Mouse (Mus musculus) midbrain, embryonic 15.5 days (tissue): ENCODE measurements around the gene Gkap1. TPM values are rescaled to one million over a fixed set of nuclear protein-coding genes. Genes with fewer than 3 reads are reported as not detected.
A peak's percentile ranks its signal among the peaks of the same experiment; 100 is the strongest.

Source experiments
- ATAC-seq: fragments of 200-750 bp; cut with Nextera tagmentation; replicated peaks from 2 replicates; pipeline ENCODE4 v1.8.0; 2017; ENCODE audit warnings: moderate TSS enrichment
- H3K27ac ChIP-seq: fragments of 300-500 bp; sonication (generic); 2 replicates; pipeline ENCODE4 v1.5.1; 2015; ENCODE audit warnings: mild to moderate bottlenecking, inconsistent platforms
- H3K27me3 ChIP-seq: fragments of 300-500 bp; sonication (generic); replicated peaks from 2 replicates; pipeline ENCODE4 v1.6.1; 2015; ENCODE audit warnings: inconsistent platforms
- H3K36me3 ChIP-seq: fragments of 300-500 bp; sonication (generic); replicated peaks from 2 replicates; pipeline ENCODE4 v1.6.1; 2015; ENCODE audit warnings: inconsistent platforms
- H3K4me1 ChIP-seq: fragments of 300-500 bp; sonication (generic); 2 replicates; pipeline ENCODE4 v1.6.1; 2015; ENCODE audit warnings: inconsistent platforms
- H3K4me2 ChIP-seq: fragments of 300-500 bp; sonication (generic); 2 replicates; pipeline ENCODE4 v1.6.1; 2015; ENCODE audit warnings: inconsistent platforms, mild to moderate bottlenecking, moderate library complexity
- H3K4me3 ChIP-seq: fragments of 300-500 bp; sonication (generic); 2 replicates; pipeline ENCODE4 v1.5.1; 2015; ENCODE audit warnings: mild to moderate bottlenecking, inconsistent platforms
- H3K9ac ChIP-seq: fragments of 300-500 bp; sonication (generic); 2 replicates; pipeline ENCODE4 v1.6.1; 2015; ENCODE audit warnings: mild to moderate bottlenecking, inconsistent platforms
- H3K9me3 ChIP-seq: fragments of 300-500 bp; sonication (generic); 2 replicates; pipeline ENCODE4 v1.6.1; 2016; ENCODE audit warnings: inconsistent platforms
- WGBS: fragments of 180-500 bp; shearing (Covaris S2); methylation state at CpG from one replicate; pipeline ENCODE4 v1.1.7; 2015; ENCODE audit warnings: mixed read lengths; 5-methylcytosine and 5-hydroxymethylcytosine counted together
- microRNA-seq: library from miRNA; unstranded; fragments of <30 nt; microRNA quantifications from one replicate; pipeline ENCODE4, GENCODE M21; 2016
- polyA plus RNA-seq: library from polyadenylated mRNA; unstranded; fragments of >200 nt; fragmentation: Nextera tagmentation; extraction: Ambion mirVana; gene quantifications from 2 replicates; pipeline ENCODE4 v1.2.1, GENCODE M21; 2015

Gkap1 gene
- polyA plus RNA-seq, 1 experiment from 2014 or later: 32.6 TPM

GRCm38 (mm10) chr13:58194908-58195307 lies 80.6 kb downstream of the Gkap1 start:
- no peak overlapping the region for H3K27ac ChIP-seq
- H3K27me3 ChIP-seq: no peaks in the 10 kb centered on the region
- H3K36me3 ChIP-seq: peaks cover 28% of the 10 kb centered on the region
- no peak overlapping the region for H3K4me2 ChIP-seq
- no peak overlapping the region for H3K9ac ChIP-seq
- H3K4me3 ChIP-seq: no peak overlapping the region
- H3K4me1 ChIP-seq: no peaks in the 10 kb centered on the region
- no peak for ATAC-seq
- H3K9me3 ChIP-seq: no peaks in the 10 kb centered on the region; the same call in 1 of the 2 replicates
- 85% methylated on average over 3 of the region's 3 CpGs for WGBS

- Histone ChIP-seq H3K4me2 (no peak overlapping the region), H3K4me1 (no peaks in the 10 kb centered on the region), H3K27ac (no peak overlapping the region), H3K9ac (no peak overlapping the region), H3K9me3 (no peaks in the 10 kb centered on the region; the same call in 1 of the 2 replicates), H3K36me3 (peaks cover 28% of the 10 kb centered on the region), H3K4me3 (no peak overlapping the region), H3K27me3 (no peaks in the 10 kb centered on the region)
- ATAC-seq: no peak
- 97% methylated on average over 3 of the region's 3 CpGs for WGBS
Observed at GRCm38 (mm10) chr13:58193221-58193620, 82.3 kb downstream of the Gkap1 start.

GRCm38 (mm10) chr13:58192146-58192545 lies 83.4 kb downstream of the Gkap1 start:
- 95% methylated on average over 6 of the region's 6 CpGs for WGBS
- no peak overlapping the region for H3K4me2 ChIP-seq
- no peaks in the 10 kb centered on the region for H3K27me3 ChIP-seq
- no peaks in the 10 kb centered on the region for H3K4me1 ChIP-seq
- no peaks in the 10 kb centered on the region for H3K9me3 ChIP-seq
- peaks cover 24% of the 10 kb centered on the region for H3K36me3 ChIP-seq
- no peak for ATAC-seq
- no peak overlapping the region for H3K4me3 ChIP-seq
- H3K9ac ChIP-seq: no peak overlapping the region
- no peak overlapping the region for H3K27ac ChIP-seq

- 99% methylated on average over 14 of the region's 14 CpGs for WGBS
- peaks cover 23% of the 10 kb centered on the region for H3K36me3 ChIP-seq
Observed at GRCm38 (mm10) chr13:58191516-58191915, 84.0 kb downstream of the Gkap1 start.

GRCm38 (mm10) chr13:58189473-58189872 lies 86.0 kb downstream of the Gkap1 start:
- Histone ChIP-seq H3K9ac (no peak overlapping the region), H3K9me3 (no peaks in the 10 kb centered on the region), H3K4me2 (no peak overlapping the region), H3K36me3 (peaks cover 24% of the 10 kb centered on the region), H3K27me3 (no peaks in the 10 kb centered on the region), H3K4me3 (no peak overlapping the region), H3K27ac (no peak overlapping the region), H3K4me1 (no peaks in the 10 kb centered on the region)
- 81% methylated on average over 5 of the region's 5 CpGs for WGBS
- ATAC-seq: no peak

More at GRCm38 (mm10) chr13:58191516-58191915, 84.0 kb downstream of the Gkap1 start:
- H3K9me3 ChIP-seq: no peaks in the 10 kb centered on the region
- ATAC-seq: no peak
- no peak overlapping the region for H3K9ac ChIP-seq
- no peaks in the 10 kb centered on the region for H3K27me3 ChIP-seq
- H3K4me1 ChIP-seq: no peaks in the 10 kb centered on the region
- H3K4me3 ChIP-seq: no peak overlapping the region
- no peak overlapping the region for H3K27ac ChIP-seq
- no peak overlapping the region for H3K4me2 ChIP-seq

GRCm38 (mm10) chr13:58188412-58188811 lies 87.1 kb downstream of the Gkap1 start:
- 71% methylated on average over 4 of the region's 4 CpGs for WGBS
- Histone ChIP-seq H3K4me1 (no peaks in the 10 kb centered on the region), H3K4me3 (no peak overlapping the region), H3K27ac (no peak overlapping the region), H3K4me2 (no peak overlapping the region), H3K27me3 (no peaks in the 10 kb centered on the region), H3K9ac (no peak overlapping the region), H3K9me3 (no peaks in the 10 kb centered on the region), H3K36me3 (peaks cover 24% of the 10 kb centered on the region)
- ATAC-seq: peak; percentile 37; the same call in 1 of the 2 replicates

- Histone ChIP-seq H3K4me2 (no peak overlapping the region), H3K27me3 (no peaks in the 10 kb centered on the region), H3K36me3 (peaks cover 24% of the 10 kb centered on the region), H3K4me1 (no peaks in the 10 kb centered on the region), H3K27ac (no peak overlapping the region), H3K9me3 (no peaks in the 10 kb centered on the region), H3K9ac (no peak overlapping the region), H3K4me3 (no peak overlapping the region)
- 87% methylated on average over 3 of the region's 3 CpGs for WGBS
- ATAC-seq: no peak
Observed at GRCm38 (mm10) chr13:58187751-58188150, 87.7 kb downstream of the Gkap1 start.

- ATAC-seq: no peak
- Histone ChIP-seq H3K4me1 (no peaks in the 10 kb centered on the region), H3K4me3 (no peak overlapping the region), H3K36me3 (peaks cover 16% of the 10 kb centered on the region), H3K27me3 (no peaks in the 10 kb centered on the region), H3K9me3 (no peaks in the 10 kb centered on the region), H3K9ac (no peak overlapping the region), H3K4me2 (no peak overlapping the region), H3K27ac (no peak overlapping the region)
- WGBS: 68% methylated on average over 8 of the region's 8 CpGs
Observed at GRCm38 (mm10) chr13:58186281-58186680, 89.2 kb downstream of the Gkap1 start.

GRCm38 (mm10) chr13:58184111-58184510 lies 91.4 kb downstream of the Gkap1 start:
- Histone ChIP-seq H3K4me3 (no peak overlapping the region), H3K9ac (no peak overlapping the region), H3K4me2 (no peak overlapping the region), H3K9me3 (no peaks in the 10 kb centered on the region), H3K27ac (no peak overlapping the region), H3K36me3 (0 out of 2 replicates have a peak, but pooled peaks cover 10% of the 10 kb centered on the region), H3K4me1 (no peaks in the 10 kb centered on the region), H3K27me3 (no peaks in the 10 kb centered on the region)
- WGBS: 84% methylated on average over 3 of the region's 3 CpGs
- ATAC-seq: no peak

Small RNA genes within 50 kb of the gene (microRNA-seq; reads per million reads assigned to microRNA genes)
- gene Mir6369: not detected

Other genes with a start within 250 kb of the Gkap1 start
- gene Klhl3, start 162.1 kb downstream of the Gkap1 start, polyA plus RNA-seq: 12.7 and 14.2 TPM in 2 replicates
- 40.5 and 48.7 TPM in 2 replicates for gene Hnrnpa0, start 147.1 kb downstream of the Gkap1 start, polyA plus RNA-seq
- gene Idnk, start 118.0 kb downstream of the Gkap1 start, polyA plus RNA-seq: 60.4 and 60.8 TPM in 2 replicates
- gene Ubqln1, start 60.0 kb downstream of the Gkap1 start, polyA plus RNA-seq: 139 and 146 TPM in 2 replicates
- 1.8 and 1.9 TPM in 2 replicates for gene Kif27, start 83.4 kb upstream of the Gkap1 start, polyA plus RNA-seq
- 20.6 and 22.6 TPM in 2 replicates for gene 2210016F16Rik, start 109.5 kb upstream of the Gkap1 start, polyA plus RNA-seq
- gene Rmi1, start 126.5 kb upstream of the Gkap1 start, polyA plus RNA-seq: 20.8 and 22.2 TPM in 2 replicates
- gene Hnrnpk, start 127.6 kb upstream of the Gkap1 start, polyA plus RNA-seq: 1,347 and 1,359 TPM in 2 replicates